Mouse (Mus musculus) frontal cortex, adult 2 months (tissue): ENCODE measurements around the gene Col4a1. TPM values are rescaled to one million over a fixed set of nuclear protein-coding genes. Genes with fewer than 3 reads are reported as not detected.

Source experiments
- DNase-seq, 2 experiments: peaks; one replicate each; pipeline ENCODE4 v3.0.0; 2022; ENCODE audit warnings: low spot score in 1 of 2; ENCODE audit errors: extremely low spot score in 1 of 2
- polyA plus RNA-seq: library from polyadenylated mRNA; depleted of rRNA; stranded (reverse); fragments of >200 nt; gene quantifications from 2 replicates; pipeline ENCODE4 v1.2.3, GENCODE M21; 2012

The Col4a1 gene
- polyA plus RNA-seq, 1 experiment: 43.2 TPM

DNA sequence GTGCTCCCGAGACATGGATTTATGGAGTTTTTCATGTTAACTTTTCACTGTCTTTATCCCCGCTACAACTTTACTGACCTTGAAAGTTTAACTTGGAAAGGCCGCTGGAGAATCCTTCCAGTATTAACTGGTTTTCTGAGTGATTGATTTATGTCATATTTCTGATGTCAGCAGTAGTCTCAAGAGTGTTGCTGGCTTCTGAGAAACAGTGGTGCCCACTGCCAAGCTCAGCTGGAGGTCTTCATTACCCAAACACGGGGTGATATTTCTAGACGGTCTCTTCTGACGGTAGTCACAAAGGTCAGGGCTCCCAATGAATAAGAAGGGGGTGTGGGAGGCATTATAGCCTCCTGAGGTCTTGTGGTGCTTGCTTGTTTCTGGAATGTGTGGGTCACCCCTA, 21.1 kb upstream of the Col4a1 start:
- DNase-seq: no peak

DNA sequence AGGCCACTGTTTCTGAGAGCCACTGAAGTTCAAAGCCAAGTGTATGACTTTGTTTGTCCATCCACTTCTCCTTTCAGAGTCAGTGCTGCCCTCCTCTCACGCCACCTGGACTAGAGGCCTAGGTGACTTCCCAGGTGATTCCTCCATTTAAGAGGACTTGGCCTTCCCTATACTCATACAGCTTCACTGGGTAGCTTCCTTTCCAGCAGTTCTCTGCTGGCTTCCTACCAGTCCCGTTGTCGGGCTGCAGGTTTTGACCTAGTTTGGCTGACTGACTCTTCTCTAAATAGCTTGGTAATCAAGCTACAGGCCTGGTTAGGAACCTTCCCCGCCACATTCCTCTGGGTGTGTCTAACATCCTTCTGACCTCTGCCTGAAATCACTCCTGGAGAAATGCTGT, 18.9 kb upstream of the Col4a1 start:
- DNase-seq: no peak

DNA sequence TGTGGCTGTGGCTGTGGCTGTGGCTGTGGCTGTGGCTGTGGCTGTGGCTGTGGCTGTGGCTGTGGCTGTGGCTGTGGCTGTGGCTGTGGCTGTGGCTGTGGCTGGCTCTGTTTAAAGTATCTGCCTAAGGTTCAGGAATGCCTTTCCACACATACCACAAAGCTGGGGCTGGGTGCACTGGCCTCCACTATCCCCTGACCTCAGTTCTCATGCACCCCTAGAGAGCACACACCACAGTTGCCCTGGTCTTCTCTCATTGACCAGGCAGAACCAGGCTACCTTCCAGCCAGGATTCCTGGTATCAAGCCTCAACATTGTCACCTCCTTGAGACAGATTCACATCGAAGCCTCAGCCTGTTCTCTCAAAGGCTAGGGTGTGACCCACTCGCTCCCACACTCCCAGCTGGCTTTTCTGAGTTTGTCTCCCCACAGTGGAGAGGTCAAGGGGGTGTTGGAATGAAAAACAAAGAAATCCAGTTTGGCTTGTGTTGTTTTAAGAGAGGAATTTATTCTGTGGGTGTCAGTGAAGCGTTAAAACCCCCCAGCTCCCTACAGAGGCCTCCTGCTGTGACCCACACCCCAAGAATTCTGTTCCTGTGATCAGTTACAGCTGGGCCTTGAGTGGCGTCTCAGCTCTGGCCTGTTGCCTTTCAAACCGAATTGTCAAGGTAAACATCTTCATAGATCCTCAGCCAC, 15.2 kb upstream of the Col4a1 start:
- no peak for DNase-seq

- no peak for DNase-seq
These were observed 14.7 kb upstream of the Col4a1 start for GRCm38 (mm10) chr8:11327298-11327697.

DNA sequence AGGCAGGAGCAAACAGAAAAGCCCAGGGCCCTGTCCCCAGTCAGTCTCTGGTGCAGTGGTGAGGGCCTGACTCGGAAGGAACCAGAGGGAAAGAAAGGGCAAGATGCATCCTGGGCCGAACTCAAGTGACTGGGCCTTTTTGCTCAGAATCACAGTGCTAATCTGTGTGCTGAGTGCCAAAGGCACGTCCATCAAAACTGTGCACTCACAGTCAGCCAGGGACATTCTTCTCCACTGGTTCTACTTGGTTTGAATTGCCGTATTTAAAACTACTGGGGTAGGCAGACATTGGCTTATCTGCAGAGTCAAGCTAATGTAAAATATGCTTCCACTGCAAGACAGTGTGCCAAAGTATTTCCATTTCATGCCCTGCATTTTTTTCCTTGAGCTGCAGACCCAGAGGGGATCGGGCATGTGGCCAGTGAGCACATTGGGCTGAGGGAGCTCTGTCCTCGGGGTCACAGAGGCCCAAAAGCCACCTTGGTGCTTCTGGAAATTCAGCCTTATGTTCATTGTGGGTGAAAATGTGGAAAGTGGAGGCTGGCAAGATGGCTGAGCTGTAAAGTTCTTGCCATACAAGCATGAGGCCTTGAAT, 12.3 kb upstream of the Col4a1 start:
- DNase-seq: no peak

DNA sequence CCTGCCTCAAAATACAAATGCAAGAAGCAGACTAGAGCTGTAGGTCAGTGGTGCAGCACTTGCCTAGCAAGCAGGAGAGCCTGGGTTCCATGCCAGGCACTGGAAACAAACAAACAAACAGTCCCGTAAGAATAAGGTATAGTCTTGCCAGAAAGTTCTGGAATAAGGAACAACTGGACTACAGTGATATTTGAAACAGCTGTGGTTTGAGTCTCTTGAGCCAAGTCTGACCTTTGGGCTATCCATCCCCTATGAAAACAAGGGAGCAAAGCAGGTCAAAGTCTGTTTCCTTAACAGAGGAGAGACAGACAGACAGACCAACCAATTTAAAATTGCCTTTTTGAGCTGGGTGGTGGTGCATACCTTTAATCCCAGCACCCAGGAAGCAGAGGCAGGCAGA, 11.1 kb upstream of the Col4a1 start:
- no peak for DNase-seq

DNA sequence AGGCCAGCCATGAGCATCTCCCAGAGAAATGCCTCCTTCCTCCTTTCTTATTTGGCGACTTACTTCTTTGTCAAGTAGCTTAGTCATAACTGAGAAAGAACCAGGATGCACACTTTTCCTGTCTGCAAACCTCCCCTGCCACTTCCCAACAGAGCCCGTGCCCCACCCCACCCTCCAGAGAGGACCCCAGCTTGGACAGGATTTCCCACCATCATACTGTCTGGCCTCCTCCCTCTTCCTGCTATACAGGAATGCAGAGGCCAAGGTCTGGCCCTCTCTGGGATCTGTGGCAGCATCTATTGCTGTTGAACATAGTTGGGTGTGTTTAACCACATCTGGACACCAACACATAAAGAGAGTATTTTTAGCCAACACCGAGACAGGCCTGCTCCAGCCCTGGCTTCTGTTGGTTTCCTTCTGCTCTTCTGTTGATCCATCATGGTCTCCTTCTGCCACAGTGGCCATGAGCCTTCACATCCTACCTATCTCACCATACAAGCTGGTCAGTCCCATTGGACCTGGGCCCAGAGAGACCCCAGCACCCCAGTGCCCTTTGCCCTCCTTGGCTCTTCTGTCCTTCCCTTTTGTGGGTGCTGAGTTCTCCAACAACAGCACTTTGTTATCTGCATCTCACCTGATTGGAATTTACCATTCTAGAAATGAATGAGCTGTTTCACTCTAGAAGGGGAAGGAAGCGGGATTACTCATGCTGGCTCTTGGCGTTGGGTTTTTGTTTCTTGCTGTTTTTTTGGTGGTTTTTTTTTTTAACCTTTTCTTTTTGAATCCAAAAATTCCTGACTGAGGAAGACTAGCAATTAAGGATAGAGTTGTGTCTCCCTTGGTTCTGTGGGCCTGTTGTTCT, 10.3 kb upstream of the Col4a1 start:
- no peak for DNase-seq

DNA sequence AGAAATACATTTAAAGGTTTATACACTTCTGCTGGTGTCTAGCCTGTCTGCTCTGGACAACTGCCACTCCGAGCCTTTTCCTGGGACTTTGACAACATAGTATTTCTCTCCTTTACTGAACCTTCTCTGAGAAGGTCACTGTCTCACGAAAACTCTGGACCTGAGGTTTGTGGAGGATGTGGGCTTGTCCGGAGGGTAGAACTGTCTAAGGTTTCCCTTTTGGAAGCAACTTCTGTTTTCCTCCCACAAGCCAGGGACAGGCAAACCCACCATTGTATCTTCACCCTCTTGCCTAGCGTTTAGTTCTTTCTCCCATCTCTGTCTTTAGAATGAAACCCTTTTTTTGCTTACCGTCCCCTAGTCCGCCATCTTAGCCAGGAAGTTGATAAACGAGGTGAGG, 9.2 kb upstream of the Col4a1 start:
- no peak for DNase-seq

DNA sequence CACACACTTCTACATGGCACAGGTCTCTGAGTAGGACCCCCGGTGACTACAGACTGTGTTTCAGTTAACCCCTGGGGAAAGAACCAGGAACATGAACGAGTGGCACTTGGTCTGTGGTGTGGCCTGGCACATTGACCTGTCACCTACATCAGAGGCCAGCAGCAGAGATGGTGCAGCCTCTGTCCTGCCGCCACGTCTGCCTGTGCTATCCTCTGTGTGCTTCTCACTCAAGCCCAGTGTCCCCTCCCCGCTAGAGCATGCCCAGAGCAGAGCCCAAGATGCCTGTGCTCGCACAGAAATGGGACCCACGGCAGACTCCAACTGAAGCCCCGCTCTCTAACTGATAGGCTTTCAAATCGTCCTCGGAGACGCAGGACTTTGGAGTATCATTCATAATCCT, 6.8 kb upstream of the Col4a1 start:
- no peak for DNase-seq

- DNase-seq: no peak
These were observed 3.5 kb upstream of the Col4a1 start for GRCm38 (mm10) chr8:11316118-11316517.

DNA sequence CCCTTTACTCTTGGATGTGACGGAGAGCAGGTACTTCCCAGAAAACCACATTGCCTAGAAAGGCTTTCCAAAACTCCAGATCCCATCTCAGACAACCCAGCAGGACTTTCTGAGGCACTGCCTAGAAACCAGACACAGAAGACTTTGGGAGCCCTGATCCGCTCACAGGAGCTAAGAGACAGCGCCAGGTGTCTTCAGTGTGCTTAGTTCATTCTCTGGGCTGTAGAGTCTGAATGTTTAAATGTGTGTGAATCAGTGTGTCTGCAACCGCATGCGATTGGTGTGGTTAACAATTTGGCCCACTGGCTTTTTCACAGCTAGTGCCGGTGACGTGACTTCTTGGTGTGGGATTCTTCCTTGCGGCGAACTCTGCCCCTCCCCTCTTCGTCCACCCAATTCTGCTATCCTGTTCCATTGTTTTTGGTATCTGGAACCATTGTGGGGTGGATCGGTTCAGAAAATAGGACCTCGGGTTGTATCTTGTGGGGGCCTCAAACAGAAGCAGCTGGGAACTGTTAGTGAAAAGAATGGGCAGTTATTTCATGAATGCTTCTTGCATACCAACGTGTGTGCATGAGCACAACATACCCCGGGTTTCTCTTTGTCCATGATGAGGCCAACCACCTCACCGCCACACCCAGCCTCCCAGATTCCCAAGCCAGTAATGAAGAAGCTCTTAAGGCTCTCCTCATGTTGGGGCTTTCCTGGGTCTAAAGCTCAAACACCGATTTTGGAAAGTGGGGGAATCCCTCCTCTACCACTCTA, 2.7 kb upstream of the Col4a1 start:
- DNase-seq: no peak

DNA sequence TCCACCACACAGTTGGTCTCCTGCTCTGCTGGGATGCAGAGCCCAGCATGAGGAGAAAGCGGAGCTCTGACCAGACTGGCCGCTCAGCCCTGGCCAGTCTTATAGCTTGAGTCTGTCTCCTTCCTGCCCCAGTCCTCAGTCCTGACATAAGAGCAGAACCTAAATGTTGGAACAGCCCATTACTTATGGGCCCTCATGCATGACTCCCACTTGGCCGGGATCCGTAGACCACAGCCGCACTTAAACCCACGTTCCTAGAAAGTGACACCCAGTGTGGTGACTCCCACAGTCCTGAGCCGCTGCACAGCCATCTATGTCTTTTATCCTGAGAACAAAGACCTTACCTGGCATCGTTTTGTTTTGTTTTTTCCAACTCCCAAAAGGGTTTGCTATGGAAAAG, 2.0 kb upstream of the Col4a1 start:
- no peak for DNase-seq

- peak in 1 of 2 experiments; percentile 22 for DNase-seq
These were observed 818 bp upstream of the Col4a1 start for GRCm38 (mm10) chr8:11313176-11314111.

DNA sequence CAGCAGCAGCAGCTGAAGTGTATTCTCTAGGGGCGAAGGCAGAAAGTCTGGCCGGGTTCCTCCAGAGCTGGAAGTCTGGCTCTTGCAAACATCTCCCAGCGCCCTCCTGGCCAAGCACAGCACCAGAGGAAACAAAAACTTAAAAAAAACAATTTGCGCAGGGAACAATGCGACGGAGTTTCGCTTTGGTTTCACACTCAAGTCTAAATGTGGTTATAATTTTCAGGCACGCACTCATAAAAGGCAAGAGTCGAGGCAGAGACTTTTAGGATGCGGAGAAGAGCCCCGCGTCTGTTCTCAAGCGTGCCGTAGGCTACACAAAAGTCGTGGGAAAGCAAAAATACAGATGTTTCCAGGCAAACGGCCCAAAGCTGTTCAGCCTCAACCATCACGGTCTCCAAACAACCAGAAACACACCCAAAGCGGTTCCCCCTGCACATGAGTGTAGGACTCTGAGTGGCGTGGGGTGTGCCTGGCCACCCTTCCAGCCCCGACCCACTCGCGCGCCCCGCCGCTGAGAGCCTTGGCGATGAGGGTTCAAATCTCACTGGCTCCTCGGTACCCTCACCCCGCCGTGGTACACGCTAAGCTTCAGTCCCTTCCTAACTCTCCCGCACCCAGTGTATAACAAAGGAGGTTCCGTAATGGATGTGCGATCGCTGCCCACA, 811 bp downstream of the Col4a1 start:
- DNase-seq: peak in 1 of 2 experiments; percentile 20

DNA sequence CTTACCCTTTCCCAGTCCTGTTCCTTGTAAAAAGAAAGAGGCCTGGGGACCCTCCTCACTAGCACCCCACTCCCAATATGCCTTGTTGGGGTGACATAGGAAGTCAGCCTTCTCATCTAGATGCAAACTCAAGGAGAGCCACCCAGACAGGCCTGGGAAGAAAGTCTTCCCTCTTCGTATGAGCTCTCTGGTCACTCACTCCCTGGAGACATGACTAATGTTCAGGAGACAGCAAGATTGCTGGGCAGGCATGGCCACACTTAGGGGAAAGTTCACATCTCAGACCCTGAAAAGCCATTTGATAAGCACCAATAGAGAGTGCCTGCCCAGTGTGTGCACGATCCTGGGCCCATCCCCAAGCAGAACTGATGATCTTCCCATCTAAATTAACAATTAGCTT, 2.6 kb downstream of the Col4a1 start:
- DNase-seq: no peak

DNA sequence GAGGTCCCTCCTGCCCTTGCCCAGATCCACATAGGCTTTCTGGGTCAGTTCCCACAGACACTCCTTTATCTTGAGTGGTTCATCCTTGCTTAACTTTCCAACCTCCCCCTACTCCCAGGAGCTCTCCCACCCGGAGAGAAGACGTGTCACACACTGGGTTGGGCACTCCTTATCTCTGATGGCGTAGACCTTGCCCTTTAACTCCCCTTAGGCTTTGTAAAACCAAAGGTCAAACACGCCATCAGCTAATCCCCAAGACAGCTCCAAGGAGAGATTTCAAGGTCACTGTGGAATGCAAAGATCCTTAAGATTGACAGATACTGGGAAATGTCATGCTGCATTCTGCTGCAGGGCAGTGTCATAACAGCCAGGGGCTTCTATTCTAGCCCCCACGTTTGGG, 3.4 kb downstream of the Col4a1 start:
- no peak for DNase-seq

DNA sequence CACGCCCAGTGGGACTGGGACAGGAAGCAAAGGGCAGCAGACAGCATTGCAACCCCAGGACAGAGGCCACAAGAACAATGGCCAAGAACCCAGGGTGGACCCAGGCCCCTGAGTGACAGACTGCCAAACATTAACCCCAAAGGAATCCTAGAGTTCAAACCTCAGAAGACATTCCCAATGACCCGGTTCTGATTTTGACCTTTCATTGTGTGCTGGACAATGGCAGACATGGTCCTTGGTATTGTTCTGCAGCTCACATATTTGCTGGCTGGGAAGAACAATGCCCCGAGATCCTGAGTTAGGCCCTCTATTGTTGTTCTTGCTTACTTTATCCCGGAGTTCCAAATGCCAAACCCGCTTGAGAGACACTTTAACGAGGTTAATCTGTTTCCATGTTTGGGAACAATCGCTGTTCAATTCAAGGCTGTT, 4.0 kb downstream of the Col4a1 start:
- no peak for DNase-seq

DNA sequence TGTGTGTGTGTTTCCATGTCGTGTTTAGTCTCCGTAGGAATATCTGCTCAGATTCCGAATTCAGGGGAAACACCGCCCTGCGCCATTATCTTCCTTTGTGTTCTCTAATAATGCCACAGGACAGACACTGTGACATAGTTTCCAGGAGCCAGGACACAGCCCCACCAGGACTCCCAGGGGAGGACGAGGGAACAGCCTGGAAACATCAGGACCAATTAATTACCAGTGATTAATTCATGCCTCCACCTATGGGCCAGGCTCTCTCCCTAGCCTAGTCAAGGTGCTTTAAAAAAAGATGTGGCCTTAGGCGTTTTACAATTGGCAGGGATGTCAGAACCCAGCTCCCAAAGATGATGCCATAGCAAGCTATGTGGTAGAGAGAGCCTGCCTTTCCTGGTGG, 5.2 kb downstream of the Col4a1 start:
- DNase-seq: no peak

GRCm38 (mm10) chr8:11305539-11305938, 7.1 kb downstream of the Col4a1 start:
- DNase-seq: no peak
